Comparison of ENCODE assay signal across 8 mouse cellular contexts in the genomic region with DNA sequence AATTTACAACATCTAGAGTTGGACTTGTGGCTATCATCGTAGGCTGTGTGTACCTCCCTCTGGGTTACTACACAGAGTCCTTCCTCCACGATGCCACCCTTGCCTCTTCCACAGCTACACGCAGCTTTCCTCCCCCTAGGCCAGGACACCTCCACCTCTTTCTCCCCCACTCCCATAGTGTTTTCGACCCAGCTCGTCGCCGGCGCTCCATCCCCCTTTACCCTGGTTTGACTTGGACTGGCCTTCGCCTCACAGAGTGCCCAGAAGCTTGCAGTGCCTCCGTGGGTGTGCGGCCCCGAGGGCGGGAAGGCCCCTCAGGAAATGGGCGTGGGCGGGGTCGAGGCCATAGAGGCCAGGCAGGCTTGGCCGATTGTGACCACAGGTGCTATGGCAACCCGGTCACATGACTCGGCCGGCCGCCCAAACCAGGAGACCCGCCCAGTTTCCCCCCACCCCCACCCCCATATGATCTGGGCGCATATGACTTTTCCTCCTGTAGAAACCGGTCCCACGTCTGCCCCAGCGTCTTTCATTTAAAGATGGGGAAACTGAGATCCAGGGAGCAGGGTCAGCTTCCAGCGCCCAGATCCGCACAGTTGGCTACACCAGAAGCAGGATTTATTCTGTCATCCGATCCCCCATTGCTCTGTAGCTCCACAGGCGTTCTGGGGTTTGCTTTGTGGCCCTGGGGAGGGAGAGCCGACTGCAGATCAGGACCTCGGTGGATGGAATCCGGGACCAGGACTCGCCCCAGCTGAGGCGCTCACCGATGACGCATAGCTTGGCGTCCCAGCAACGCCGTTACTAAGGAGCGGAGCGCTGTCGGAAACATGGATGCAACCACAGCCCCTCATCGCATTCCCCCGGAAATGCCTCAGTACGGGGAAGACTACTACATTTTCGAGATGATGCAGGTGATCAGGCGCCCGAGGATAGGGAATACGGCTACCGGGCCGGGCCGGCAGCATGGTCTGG. TPM values are rescaled to one million over a fixed set of nuclear protein-coding genes. Genes with fewer than 3 reads are reported as not detected.
DNase-seq lines count a peak whose midpoint lies in the region; ATAC-seq and TF ChIP-seq lines count a peak whose summit lies in the region.

A gene (minus strand): TSS at position 367 of the 975 bp plus-strand sequence.
A gene (plus strand): TSS at position 804 of the 975 bp plus-strand sequence.

- no peak for TF ChIP-seq EP300 in liver, embryonic 14.5 days (IDR thresholded peaks at IDR 0.05; ENCODE audit: low read depth)

- peaks cover 44% of the 10 kb centered on the region for H3K4me1 ChIP-seq in forebrain, embryonic 10.5 days
- peaks cover 15% of the 10 kb centered on the region for H3K4me1 ChIP-seq in heart, embryonic 15.5 days (replicated peaks)
- H3K4me1 ChIP-seq in liver, embryonic 14.5 days (replicated peaks; ENCODE audit: control insufficient read depth in 2 of 2, insufficient read depth in 2 of 2, low read length in 1 of 2), result peaks cover 23 to 31% of the 10 kb centered on the region in 2 experiments
- peaks cover 3% of the 10 kb centered on the region; the same call in 1 of the 2 replicates for H3K4me1 ChIP-seq in neural tube, embryonic 11.5 days (ENCODE audit: control insufficient read depth, insufficient read depth, low read length)
- H3K4me1 ChIP-seq in stomach, embryonic 16.5 days (ENCODE audit: control insufficient read depth, insufficient read depth, low read length), result peaks cover 7% of the 10 kb centered on the region; the same call in 1 of the 2 replicates

- no peak for TF ChIP-seq CTCF in brain, embryonic 14.5 days (IDR thresholded peaks at IDR 0.05; ENCODE audit: borderline replicate concordance, extremely low read depth, insufficient read depth, insufficient read length)
- TF ChIP-seq CTCF in liver, embryonic 14.5 days (IDR thresholded peaks at IDR 0.05; ENCODE audit: low read depth), result no peak

- peak within 1 kb of the TSS; percentile 97 for H3K4me2 ChIP-seq in heart, embryonic 15.5 days
- H3K4me2 ChIP-seq in liver, embryonic 14.5 days (ENCODE audit: low read depth), result peak within 1 kb of the TSS; percentile 76
- peak within 1 kb of the TSS; percentile 89 for H3K4me2 ChIP-seq in neural tube, embryonic 11.5 days (ENCODE audit: low read depth)
- peak within 1 kb of the TSS; percentile 91 for H3K4me2 ChIP-seq in stomach, embryonic 16.5 days (ENCODE audit: low read depth, low read length)

- H3K9me3 ChIP-seq in forebrain, embryonic 10.5 days, result no peaks in the 10 kb centered on the region
- no peaks in the 10 kb centered on the region for H3K9me3 ChIP-seq in heart, embryonic 15.5 days (replicated peaks)
- no peaks in the 10 kb centered on the region for H3K9me3 ChIP-seq in liver, embryonic 14.5 days (ENCODE audit: control insufficient read depth, low read length)
- H3K9me3 ChIP-seq in neural tube, embryonic 11.5 days (ENCODE audit: control insufficient read depth, low read length), result no peaks in the 10 kb centered on the region
- no peaks in the 10 kb centered on the region for H3K9me3 ChIP-seq in stomach, embryonic 16.5 days (replicated peaks; ENCODE audit: control insufficient read depth, low read length)

- TF ChIP-seq POLR2A in brain, embryonic 14.5 days (IDR thresholded peaks at IDR 0.05; ENCODE audit: borderline replicate concordance, extremely low read depth, insufficient read depth, insufficient read length, poor library complexity, severe bottlenecking), result no peak

- WGBS in forebrain, embryonic 10.5 days, result 1% methylated on average over 53 of the region's 53 CpGs
- 2% methylated on average over 53 of the region's 53 CpGs for WGBS in heart, embryonic 15.5 days
- 1% methylated on average over 53 of the region's 53 CpGs for WGBS in liver, embryonic 14.5 days (ENCODE audit: insufficient replicate concordance)
- WGBS in neural tube, embryonic 11.5 days, result under 1% methylated on average over 53 of the region's 53 CpGs
- WGBS in stomach, embryonic 16.5 days, result 1% methylated on average over 53 of the region's 53 CpGs

- peak; percentile 77 for ATAC-seq in heart, embryonic 15.5 days (replicated peaks; ENCODE audit: insufficient number of reproducible peaks, insufficient read depth, low FRiP score, low read depth)
- ATAC-seq in liver, embryonic 14.5 days (ENCODE audit: insufficient read depth), result peak; percentile 17; the same call in 1 of the 2 replicates
- ATAC-seq in neural tube, embryonic 11.5 days (ENCODE audit: insufficient read depth, low FRiP score, low TSS enrichment), result peak; percentile 61; the same call in 1 of the 2 replicates
- peak; percentile 79 for ATAC-seq in stomach, embryonic 16.5 days (ENCODE audit: insufficient read depth, low FRiP score)

- peaks cover 29% of the 10 kb centered on the region for H3K27me3 ChIP-seq in forebrain, embryonic 10.5 days (ENCODE audit: poor library complexity, severe bottlenecking)
- H3K27me3 ChIP-seq in heart, embryonic 15.5 days, result no peaks in the 10 kb centered on the region
- H3K27me3 ChIP-seq in liver, embryonic 14.5 days (ENCODE audit: control insufficient read depth, insufficient read depth, low read length), result no peaks in the 10 kb centered on the region; the same call in 1 of the 2 replicates
- H3K27me3 ChIP-seq in neural tube, embryonic 11.5 days (ENCODE audit: control insufficient read depth, insufficient read depth, low read length), result no peaks in the 10 kb centered on the region
- no peaks in the 10 kb centered on the region for H3K27me3 ChIP-seq in stomach, embryonic 16.5 days (ENCODE audit: control insufficient read depth, insufficient read depth, low read length)

- no peaks in the 10 kb centered on the region for H3K36me3 ChIP-seq in forebrain, embryonic 10.5 days (replicated peaks)
- no peaks in the 10 kb centered on the region for H3K36me3 ChIP-seq in heart, embryonic 15.5 days
- no peaks in the 10 kb centered on the region for H3K36me3 ChIP-seq in liver, embryonic 14.5 days (replicated peaks; ENCODE audit: control insufficient read depth, insufficient read depth, low read depth)
- no peaks in the 10 kb centered on the region for H3K36me3 ChIP-seq in neural tube, embryonic 11.5 days (ENCODE audit: control insufficient read depth, insufficient read depth, low read length)
- H3K36me3 ChIP-seq in stomach, embryonic 16.5 days (ENCODE audit: control insufficient read depth, insufficient read depth, low read length), result no peaks in the 10 kb centered on the region

- H3K27ac ChIP-seq in forebrain, embryonic 10.5 days, result peak within 1 kb of the TSS; percentile 84
- H3K27ac ChIP-seq in heart, embryonic 15.5 days, result peak within 1 kb of the TSS; percentile 64
- H3K27ac ChIP-seq in liver, embryonic 14.5 days, result no peak within 1 kb of the TSS
- H3K27ac ChIP-seq in neural tube, embryonic 11.5 days (ENCODE audit: low read depth, low read length), result no peak within 1 kb of the TSS
- peak within 1 kb of the TSS; percentile 50; the same call in 1 of the 2 replicates for H3K27ac ChIP-seq in stomach, embryonic 16.5 days (ENCODE audit: low read length)

- peak within 1 kb of the TSS; percentile 72 for H3K9ac ChIP-seq in heart, embryonic 15.5 days
- peak within 1 kb of the TSS; percentile 48 for H3K9ac ChIP-seq in liver, embryonic 14.5 days (replicated peaks)
- peak within 1 kb of the TSS; percentile 45 for H3K9ac ChIP-seq in neural tube, embryonic 11.5 days (ENCODE audit: low read length)
- H3K9ac ChIP-seq in stomach, embryonic 16.5 days (ENCODE audit: low read length), result peak within 1 kb of the TSS; percentile 83

- peak within 1 kb of the TSS; percentile 67 for H3K4me3 ChIP-seq in forebrain, embryonic 10.5 days
- H3K4me3 ChIP-seq in heart, embryonic 15.5 days, result peak within 1 kb of the TSS; percentile 71
- peak within 1 kb of the TSS; percentile 60 to 79 for H3K4me3 ChIP-seq in liver, embryonic 14.5 days (ENCODE audit: insufficient read depth in 1 of 2, low read depth in 2 of 2, low read length in 2 of 2)
- H3K4me3 ChIP-seq in neural tube, embryonic 11.5 days (ENCODE audit: low read depth, low read length), result peak within 1 kb of the TSS; percentile 51
- H3K4me3 ChIP-seq in stomach, embryonic 16.5 days (replicated peaks; ENCODE audit: low read length), result peak within 1 kb of the TSS; percentile 70

- DNase-seq in CD4-positive helper T cell, adult 2 months (ENCODE audit: low read depth, low spot score), result peak; percentile 42
- DNase-seq in brain, embryonic 14.5 days (ENCODE audit: low read depth), result peak; percentile 90
- DNase-seq in forebrain, embryonic 10.5 days (ENCODE audit: extremely low spot score, low spot score), result peak; percentile 84
- DNase-seq in kidney, postnatal 25 days, result peak; percentile 77 to 86
- peak in 1 of 3 experiments; percentile 27 for DNase-seq in liver, embryonic 14.5 days (ENCODE audit: low read depth in 3 of 3, low spot score in 3 of 3)
- peak; percentile 86 for DNase-seq in neural tube, embryonic 11.5 days (ENCODE audit: low spot score)

RNA-seq across cellular contexts. Expression of the first gene that starts in this region (rescaled TPM):
- 1.5 and 2.4 TPM in 2 replicates for polyA plus RNA-seq in brain, embryonic 14.5 days (2012; rRNA removed)
- 2.7 and 3.3 TPM in 2 replicates for polyA plus RNA-seq in forebrain, embryonic 10.5 days (2016; fragmentation: Nextera tagmentation; extraction: Ambion mirVana)
- 1.0 and 1.7 TPM in 2 replicates for polyA plus RNA-seq in heart, embryonic 15.5 days (2015; fragmentation: Nextera tagmentation; extraction: Ambion mirVana)
- polyA plus RNA-seq in liver, embryonic 14.5 days (2012; rRNA removed), result 1.3 and 2.2 TPM in 2 replicates
- polyA plus RNA-seq in liver, embryonic 14.5 days (2014; fragmentation: Nextera tagmentation; extraction: Ambion mirVana), result 2.0 and 2.5 TPM in 2 replicates
- polyA plus RNA-seq in neural tube, embryonic 11.5 days (2014; fragmentation: Nextera tagmentation; extraction: Ambion mirVana), result 0.99 and 1.2 TPM in 2 replicates
- 1.3 and 1.5 TPM in 2 replicates for polyA plus RNA-seq in stomach, embryonic 16.5 days (2015; fragmentation: Nextera tagmentation; extraction: Ambion mirVana)

RNA-seq across cellular contexts. Expression of the second gene that starts in this region (rescaled TPM):
- 1.3 and 1.5 TPM in 2 replicates for polyA plus RNA-seq in brain, embryonic 14.5 days (2012; rRNA removed)
- polyA plus RNA-seq in forebrain, embryonic 10.5 days (2016; fragmentation: Nextera tagmentation; extraction: Ambion mirVana), result 0.68 and 0.69 TPM in 2 replicates
- polyA plus RNA-seq in heart, embryonic 15.5 days (2015; fragmentation: Nextera tagmentation; extraction: Ambion mirVana), result 0.30 and 0.48 TPM in 2 replicates
- 0.11 and 0.18 TPM in 2 replicates for polyA plus RNA-seq in liver, embryonic 14.5 days (2012; rRNA removed)
- polyA plus RNA-seq in liver, embryonic 14.5 days (2014; fragmentation: Nextera tagmentation; extraction: Ambion mirVana), result 0.24 and 0.32 TPM in 2 replicates
- polyA plus RNA-seq in neural tube, embryonic 11.5 days (2014; fragmentation: Nextera tagmentation; extraction: Ambion mirVana), result 0.34 and 0.41 TPM in 2 replicates
- polyA plus RNA-seq in stomach, embryonic 16.5 days (2015; fragmentation: Nextera tagmentation; extraction: Ambion mirVana), result 0.46 and 1.2 TPM in 2 replicates

Comparison
In these comparisons a context has a peak if more than half of its experiments do, and no peak if none do; other contexts are left out.
1. H3K27ac ChIP-seq: peak in forebrain, embryonic 10.5 days (single experiment), heart, embryonic 15.5 days (single experiment) and stomach, embryonic 16.5 days (single experiment); none in liver, embryonic 14.5 days (single experiment) and neural tube, embryonic 11.5 days (single experiment).
2. ATAC-seq: peak in every context shown above with its lines; median percentile 79 in stomach, embryonic 16.5 days; 77 in heart, embryonic 15.5 days; 61 in neural tube, embryonic 11.5 days; 17 in liver, embryonic 14.5 days.
3. Peak in every context shown above with its lines, with median percentiles within 50 percentile points of each other: H3K4me3 ChIP-seq, H3K4me2 ChIP-seq and H3K9ac ChIP-seq.